Mouse (Mus musculus) bone marrow, adult 2 months (tissue): ENCODE measurements around the gene Arhgap21.

Source experiments
- CTCF ChIP-seq: fragments of 200-500 bp; IDR thresholded peaks from 2 replicates; pipeline ENCODE4 v1.5.1; 2011; ENCODE audit warnings: low read length, control low read depth; ENCODE audit not compliant: control insufficient read depth, insufficient read depth
- POLR2A ChIP-seq: fragments of 200-500 bp; IDR thresholded peaks from 2 replicates; pipeline ENCODE4 v1.6.1; 2011; ENCODE audit warnings: low read depth, mild to moderate bottlenecking, control low read depth, low read length, borderline replicate concordance; ENCODE audit not compliant: control insufficient read depth

GRCm38 (mm10) chr2:21010219-21010618, 41.5 kb upstream of the Arhgap21 start:
- TF ChIP-seq POLR2A (no peak), CTCF (no peak)
